10 mouse cellular contexts compared by ENCODE assay signal in the genomic region with DNA sequence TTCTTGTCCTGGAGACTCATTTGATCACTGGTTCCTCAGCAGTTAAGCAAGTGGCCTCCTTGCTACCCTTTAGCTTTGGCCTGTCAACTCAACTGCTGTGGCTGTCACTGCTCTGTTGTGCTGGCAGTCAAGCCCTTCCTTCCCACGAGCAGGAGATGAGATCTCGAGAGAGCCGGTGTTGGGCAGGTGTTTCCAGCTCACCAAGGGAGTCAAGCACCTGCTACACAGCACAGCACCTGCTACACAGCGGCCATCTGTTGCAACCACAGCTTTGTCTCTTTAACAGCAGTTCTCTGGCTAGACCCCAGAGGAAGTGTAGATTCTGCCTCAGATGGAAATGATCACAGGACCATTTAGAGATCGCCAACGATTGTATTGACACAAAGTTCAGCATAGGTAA. TPM values are rescaled to one million over a fixed set of nuclear protein-coding genes. Genes with fewer than 3 reads are reported as not detected.
A peak's percentile ranks its signal among the peaks of the same experiment; 100 is the strongest.
DNase-seq lines count a peak whose midpoint lies in the region; ATAC-seq and TF ChIP-seq lines count a peak whose summit lies in the region.
"Had no signal": no experiment of that assay in that cellular context is flagged by ENCODE, and none has a peak within 500 bp of the region (broad histone marks: within the 10 kb centered on the region; RNA-seq: fewer than 3 reads in every experiment).

No protein-coding gene starts in this region.

- no peaks in the 10 kb centered on the region for H3K4me1 ChIP-seq in liver, embryonic 13.5 days (replicated peaks)
- H3K4me1 ChIP-seq in liver, embryonic 11.5 days (replicated peaks; ENCODE audit: control insufficient read depth, insufficient read depth, low read length): no peaks in the 10 kb centered on the region
- H3K4me1 ChIP-seq in forebrain, embryonic 16.5 days (replicated peaks; ENCODE audit: control insufficient read depth, insufficient read depth, low read length): peaks cover 3% of the 10 kb centered on the region; the same call in 1 of the 2 replicates
- peaks cover 30% of the 10 kb centered on the region for H3K4me1 ChIP-seq in thymus, adult 2 months (replicated peaks; ENCODE audit: control insufficient read depth, insufficient read depth, low read length)
- H3K4me1 ChIP-seq in kidney, adult 2 months (ENCODE audit: control insufficient read depth, insufficient read depth, low read length): peaks cover 4% of the 10 kb centered on the region; the same call in 1 of the 2 replicates
- H3K4me1 ChIP-seq in heart, embryonic 12.5 days (replicated peaks): peaks cover 10% of the 10 kb centered on the region

- no peak overlapping the region for H3K4me3 ChIP-seq in liver, embryonic 13.5 days (replicated peaks)
- no peak overlapping the region for H3K4me3 ChIP-seq in liver, embryonic 11.5 days (ENCODE audit: low read depth, low read length)
- no peak overlapping the region for H3K4me3 ChIP-seq in forebrain, embryonic 16.5 days (replicated peaks; ENCODE audit: low read length)
- no peak overlapping the region for H3K4me3 ChIP-seq in thymus, adult 2 months (ENCODE audit: control insufficient read depth, insufficient read depth, low read length)
- H3K4me3 ChIP-seq in kidney, adult 2 months (ENCODE audit: insufficient read depth, low read depth, low read length): no peak overlapping the region
- H3K4me3 ChIP-seq in heart, embryonic 12.5 days: no peak overlapping the region
- H3K4me3 ChIP-seq: erythroblast, embryonic 14.5 days had no signal

- no peak for DNase-seq in liver, embryonic 13.5 days
- no peak for DNase-seq in liver, embryonic 11.5 days (ENCODE audit: low spot score)
- peak; percentile 82 for DNase-seq in thymus, adult 2 months
- DNase-seq in kidney, adult 2 months: no peak
- DNase-seq in heart, postnatal 25 days (ENCODE audit: low spot score): no peak

- TF ChIP-seq CTCF in thymus, adult 2 months (IDR thresholded peaks at IDR 0.05; ENCODE audit: borderline replicate concordance, control insufficient read depth, extremely low read depth, insufficient read depth, low read length, poor library complexity): 0 out of 2 replicates have a peak, but pooled peaks have one; percentile 13
- no peak for TF ChIP-seq CTCF in kidney, adult 2 months (conservative IDR thresholded peaks at IDR 0.05; ENCODE audit: insufficient read depth, insufficient read length, low read depth, low read length)

- no peak overlapping the region for H3K9ac ChIP-seq in liver, embryonic 13.5 days
- H3K9ac ChIP-seq in liver, embryonic 11.5 days (ENCODE audit: low read depth, low read length): no peak overlapping the region
- no peak overlapping the region for H3K9ac ChIP-seq in forebrain, embryonic 16.5 days (replicated peaks; ENCODE audit: low read depth, low read length)
- H3K9ac ChIP-seq in heart, embryonic 12.5 days: no peak overlapping the region
- H3K9ac ChIP-seq: liver, embryonic 14.5 days had no signal

- H3K27me3 ChIP-seq in liver, embryonic 13.5 days: no peaks in the 10 kb centered on the region
- no peaks in the 10 kb centered on the region for H3K27me3 ChIP-seq in liver, embryonic 11.5 days (replicated peaks; ENCODE audit: control insufficient read depth, insufficient read depth, low read length)
- H3K27me3 ChIP-seq in forebrain, embryonic 16.5 days (replicated peaks; ENCODE audit: control insufficient read depth, insufficient read depth, low read length): no peaks in the 10 kb centered on the region
- H3K27me3 ChIP-seq in thymus, adult 2 months (ENCODE audit: control insufficient read depth, insufficient read depth, low read length): no peaks in the 10 kb centered on the region
- no peaks in the 10 kb centered on the region for H3K27me3 ChIP-seq in kidney, adult 2 months (replicated peaks; ENCODE audit: control insufficient read depth, insufficient read depth, low read length)
- no peaks in the 10 kb centered on the region for H3K27me3 ChIP-seq in heart, embryonic 12.5 days (replicated peaks)

- H3K4me2 ChIP-seq in liver, embryonic 13.5 days: no peak overlapping the region
- H3K4me2 ChIP-seq in liver, embryonic 11.5 days: no peak overlapping the region
- H3K4me2 ChIP-seq in forebrain, embryonic 16.5 days (ENCODE audit: low read length): no peak overlapping the region
- H3K4me2 ChIP-seq in heart, embryonic 12.5 days: no peak overlapping the region

- ATAC-seq in liver, embryonic 13.5 days (ENCODE audit: low read depth): peak; percentile 30; the same call in 1 of the 2 replicates
- ATAC-seq in liver, embryonic 11.5 days (replicated peaks; ENCODE audit: low FRiP score): no peak
- ATAC-seq in forebrain, embryonic 16.5 days: 0 out of 2 replicates have a peak, but pooled peaks have one; percentile 27
- ATAC-seq in megakaryocyte-erythroid progenitor cell, adult 5-6 weeks (replicated peaks; ENCODE audit: low FRiP score, low TSS enrichment, poor library complexity, severe bottlenecking): peak; percentile 52
- no peak for ATAC-seq in heart, embryonic 12.5 days (ENCODE audit: insufficient number of reproducible peaks, low FRiP score)

- H3K27ac ChIP-seq in liver, embryonic 13.5 days: no peak overlapping the region
- no peak overlapping the region for H3K27ac ChIP-seq in liver, embryonic 11.5 days (ENCODE audit: low read depth, low read length)
- no peak overlapping the region for H3K27ac ChIP-seq in forebrain, embryonic 16.5 days (ENCODE audit: low read length)
- peak overlapping the region; percentile 59 for H3K27ac ChIP-seq in thymus, adult 2 months (ENCODE audit: control insufficient read depth, insufficient read depth, low read length)
- H3K27ac ChIP-seq in kidney, adult 2 months (ENCODE audit: insufficient read depth, low read depth, low read length): no peak overlapping the region
- no peak overlapping the region for H3K27ac ChIP-seq in heart, embryonic 12.5 days (ENCODE audit: poor library complexity, severe bottlenecking)
- H3K27ac ChIP-seq: liver, embryonic 14.5 days had no signal

- no peak for TF ChIP-seq POLR2A in thymus, adult 2 months (IDR thresholded peaks at IDR 0.05; ENCODE audit: control insufficient read depth, extremely low read depth, insufficient read depth, low read length, poor library complexity)
- no peak for TF ChIP-seq POLR2A in kidney, adult 2 months (IDR thresholded peaks at IDR 0.05; ENCODE audit: low read depth, low read length)

- intact Hi-C loops in heart, postnatal 25 days (cut with DNase I): loop anchor here (1.0 kb wide), 1 partner anchor 159 kb away; no protein-coding TSS in a partner anchor

- H3K36me3 ChIP-seq in liver, embryonic 13.5 days: peaks cover 37% of the 10 kb centered on the region
- H3K36me3 ChIP-seq in liver, embryonic 11.5 days (ENCODE audit: control insufficient read depth, insufficient read depth, low read length): peaks cover 11% of the 10 kb centered on the region
- peaks cover 12% of the 10 kb centered on the region for H3K36me3 ChIP-seq in forebrain, embryonic 16.5 days (ENCODE audit: control insufficient read depth, insufficient read depth)
- H3K36me3 ChIP-seq in thymus, adult 2 months (ENCODE audit: control insufficient read depth, insufficient read depth, low read length): peaks cover 24% of the 10 kb centered on the region
- peaks cover 1% of the 10 kb centered on the region; the same call in 1 of the 2 replicates for H3K36me3 ChIP-seq in kidney, adult 2 months (ENCODE audit: control insufficient read depth, insufficient read depth, low read length)
- H3K36me3 ChIP-seq in heart, embryonic 12.5 days: peaks cover 30% of the 10 kb centered on the region

- 44% methylated on average over 6 of the region's 6 CpGs for WGBS in liver, embryonic 13.5 days (ENCODE audit: insufficient replicate concordance)
- WGBS in liver, embryonic 11.5 days: 54% methylated on average over 6 of the region's 6 CpGs
- 56% methylated on average over 6 of the region's 6 CpGs for WGBS in forebrain, embryonic 16.5 days
- WGBS in thymus, adult 2 months: 1% methylated on average over 6 of the region's 6 CpGs
- WGBS in kidney, adult 2 months: 46% methylated on average over 6 of the region's 6 CpGs
- WGBS in heart, embryonic 12.5 days: 53% methylated on average over 6 of the region's 6 CpGs

- H3K9me3 ChIP-seq in liver, embryonic 13.5 days (replicated peaks): no peaks in the 10 kb centered on the region
- H3K9me3 ChIP-seq in liver, embryonic 11.5 days (ENCODE audit: control insufficient read depth, low read length): no peaks in the 10 kb centered on the region
- no peaks in the 10 kb centered on the region for H3K9me3 ChIP-seq in forebrain, embryonic 16.5 days (ENCODE audit: control insufficient read depth, low read length)
- H3K9me3 ChIP-seq in heart, embryonic 12.5 days (replicated peaks): peaks cover 5% of the 10 kb centered on the region; the same call in 1 of the 2 replicates

RNA-seq across cellular contexts. Expression of a gene that starts 37.3 kb away (rescaled TPM):
- 0.14 TPM in 1 of 2 replicates, not detected in the other for polyA plus RNA-seq in liver, embryonic 13.5 days (2015; fragmentation: Nextera tagmentation; extraction: Ambion mirVana)
- 2.1 and 2.6 TPM in 2 replicates for polyA plus RNA-seq in liver, embryonic 11.5 days (2014; fragmentation: Nextera tagmentation; extraction: Ambion mirVana)
- polyA plus RNA-seq in forebrain, embryonic 16.5 days (2015; fragmentation: Nextera tagmentation; extraction: Ambion mirVana): 2.2 and 9.8 TPM in 2 replicates
- not detected in 2 replicates for total RNA-seq in megakaryocyte-erythroid progenitor cell, adult 5-6 weeks (2014; fragmentation: Nextera tagmentation)
- total RNA-seq in megakaryocyte-erythroid progenitor cell, adult 5-6 weeks (2017): not detected in 2 replicates
- polyA plus RNA-seq in thymus, adult 2 months (2012; rRNA removed): 3.4 and 3.5 TPM in 2 replicates
- polyA plus RNA-seq in kidney, adult 2 months (2012; rRNA removed): 0.14 and 0.78 TPM in 2 replicates
- not detected for total RNA-seq in heart, postnatal 25 days (2021)
- polyA plus RNA-seq in heart, embryonic 12.5 days (2016; fragmentation: Nextera tagmentation; extraction: Ambion mirVana): 8.1 and 8.5 TPM in 2 replicates
- polyA plus RNA-seq: erythroblast, embryonic 14.5 days had no signal

Comparison
In these comparisons a context has a peak if more than half of its experiments do, and no peak if none do; other contexts are left out.
1. ATAC-seq: peak in liver, embryonic 13.5 days (single experiment), forebrain, embryonic 16.5 days (single experiment) and megakaryocyte-erythroid progenitor cell, adult 5-6 weeks (single experiment); none in liver, embryonic 11.5 days (single experiment) and heart, embryonic 12.5 days (single experiment).